Mouse (Mus musculus) intestine, embryonic 14.5 days (tissue): ENCODE data around the gene Il12a. TPM values are rescaled to one million over a fixed set of nuclear protein-coding genes. Genes with fewer than 3 reads are reported as not detected.
"Not testable (repeated sequence)": the region's sequence is repeated elsewhere in the genome, so short reads cannot be mapped to it uniquely, and the experiment has no call there.

Experiments used
- ATAC-seq: fragments of 200-750 bp; cut with Nextera tagmentation; replicated peaks from 2 replicates; pipeline ENCODE4 v1.8.0; 2017; ENCODE audit warnings: low read depth, moderate number of reproducible peaks, moderate TSS enrichment, moderate library complexity; ENCODE audit not compliant: low FRiP score, low TSS enrichment
- DNase-seq: peaks from one replicate; pipeline ENCODE4 v3.0.0-alpha.2; 2018; ENCODE audit warnings: low spot score
- H3K27ac ChIP-seq: fragments of 300-500 bp; sonication (generic); 2 replicates; pipeline ENCODE4 v1.5.1; 2014; ENCODE audit warnings: low read depth, mild to moderate bottlenecking, control low read depth
- H3K27me3 ChIP-seq: fragments of 300-500 bp; sonication (generic); replicated peaks from 2 replicates; pipeline ENCODE4 v1.6.1; 2014; ENCODE audit warnings: low read length, control low read depth; ENCODE audit not compliant: control insufficient read depth, insufficient read depth
- H3K36me3 ChIP-seq: fragments of 300-500 bp; sonication (generic); 2 replicates; pipeline ENCODE4 v1.6.1; 2014; ENCODE audit warnings: low read length, control low read depth; ENCODE audit not compliant: control insufficient read depth, insufficient read depth
- H3K4me1 ChIP-seq: fragments of 300-500 bp; sonication (generic); replicated peaks from 2 replicates; pipeline ENCODE4 v1.6.1; 2014; ENCODE audit warnings: low read length, control low read depth, mixed read lengths; ENCODE audit not compliant: control insufficient read depth, insufficient read depth
- H3K4me2 ChIP-seq: fragments of 300-500 bp; sonication (generic); 2 replicates; pipeline ENCODE4 v1.6.1; 2014; ENCODE audit warnings: low read length
- H3K4me3 ChIP-seq: fragments of 300-500 bp; sonication (generic); 2 replicates; pipeline ENCODE4 v1.5.1; 2014; ENCODE audit warnings: low read depth, low read length, control low read depth, mixed read lengths
- H3K9ac ChIP-seq: fragments of 300-500 bp; sonication (generic); 2 replicates; pipeline ENCODE4 v1.6.1; 2014; ENCODE audit warnings: mild to moderate bottlenecking, low read length
- H3K9me3 ChIP-seq: fragments of 300-500 bp; sonication (generic); 2 replicates; pipeline ENCODE4 v1.6.1; 2016; ENCODE audit warnings: low read length, control low read depth; ENCODE audit not compliant: control insufficient read depth
- WGBS: fragments of 180-500 bp; shearing (Covaris S2); extraction: QIAGEN DNeasy Blood & Tissue Kit; methylation state at CpG from one replicate; pipeline ENCODE4 v1.1.7; 2014; 5-methylcytosine and 5-hydroxymethylcytosine counted together
- polyA plus RNA-seq: library from polyadenylated mRNA; unstranded; fragments of >200 nt; fragmentation: Nextera tagmentation; extraction: Ambion mirVana; gene quantifications from 2 replicates; pipeline ENCODE4 v1.2.1, GENCODE M21; 2014

The Il12a gene
- polyA plus RNA-seq, 1 experiment from 2014 or later: not detected

GRCm38 (mm10) chr3:68709198-68709797 is 18.9 kb downstream of the Il12a start:
- 53% methylated on average over 9 of the region's 9 CpGs for WGBS
- no peaks in the 10 kb centered on the region for H3K27me3 ChIP-seq
- no peak overlapping the region for H3K27ac ChIP-seq
- H3K9me3 ChIP-seq: no peaks in the 10 kb centered on the region
- DNase-seq (peak; percentile 66), ATAC-seq (peak; percentile 66; the same call in 1 of the 2 replicates)
- H3K36me3 ChIP-seq: no peaks in the 10 kb centered on the region
- no peak overlapping the region for H3K9ac ChIP-seq
- no peak overlapping the region for H3K4me2 ChIP-seq
- H3K4me3 ChIP-seq: no peak overlapping the region
- no peaks in the 10 kb centered on the region for H3K4me1 ChIP-seq

- H3K36me3 ChIP-seq: no peaks in the 10 kb centered on the region
- no peak overlapping the region for H3K27ac ChIP-seq
- no peak for ATAC-seq
- no peaks in the 10 kb centered on the region for H3K4me1 ChIP-seq
- H3K27me3 ChIP-seq: no peaks in the 10 kb centered on the region
- no peak overlapping the region for H3K4me3 ChIP-seq
- no peak overlapping the region for H3K9ac ChIP-seq
- DNase-seq: no peak
- H3K9me3 ChIP-seq: no peaks in the 10 kb centered on the region
- WGBS: 79% methylated on average over 1 of the region's 1 CpGs
- H3K4me2 ChIP-seq: no peak overlapping the region
Observed at GRCm38 (mm10) chr3:68710436-68710835, 20.0 kb downstream of the Il12a start.

GRCm38 (mm10) chr3:68711510-68711909 is 21.1 kb downstream of the Il12a start:
- DNase-seq: no peak
- 0 out of 2 replicates have a peak, but pooled peaks cover 3% of the 10 kb centered on the region for H3K27me3 ChIP-seq
- no peak overlapping the region for H3K27ac ChIP-seq
- no peak overlapping the region for H3K4me2 ChIP-seq
- no peaks in the 10 kb centered on the region for H3K9me3 ChIP-seq
- H3K36me3 ChIP-seq: no peaks in the 10 kb centered on the region
- WGBS: 88% methylated on average over 5 of the region's 5 CpGs
- no peak overlapping the region for H3K4me3 ChIP-seq
- ATAC-seq: no peak
- H3K4me1 ChIP-seq: no peaks in the 10 kb centered on the region
- no peak overlapping the region for H3K9ac ChIP-seq

GRCm38 (mm10) chr3:68713550-68713949 is 23.1 kb downstream of the Il12a start:
- Histone ChIP-seq H3K4me2 (peak overlapping the region; percentile 25; the same call in 1 of the 2 replicates), H3K27me3 (0 out of 2 replicates have a peak, but pooled peaks cover 3% of the 10 kb centered on the region), H3K4me1 (no peaks in the 10 kb centered on the region), H3K4me3 (no peak overlapping the region), H3K9ac (no peak overlapping the region), H3K27ac (no peak overlapping the region), H3K9me3 (no peaks in the 10 kb centered on the region), H3K36me3 (no peaks in the 10 kb centered on the region)
- WGBS: 9% methylated on average over 7 of the region's 7 CpGs
- no peak for ATAC-seq
- DNase-seq: peak; percentile 79

- not testable (repeated sequence) for DNase-seq, H3K4me2 ChIP-seq, H3K27me3 ChIP-seq, H3K36me3 ChIP-seq, ATAC-seq, H3K4me3 ChIP-seq, H3K4me1 ChIP-seq, H3K9ac ChIP-seq, H3K9me3 ChIP-seq, H3K27ac ChIP-seq
- WGBS: 49% methylated on average over 5 of the region's 5 CpGs
Observed at GRCm38 (mm10) chr3:68717346-68717745, 26.9 kb downstream of the Il12a start.

- no peak overlapping the region for H3K4me3 ChIP-seq
- ATAC-seq (no peak), DNase-seq (no peak)
- no peaks in the 10 kb centered on the region for H3K36me3 ChIP-seq
- H3K4me1 ChIP-seq: no peaks in the 10 kb centered on the region
- H3K27ac ChIP-seq: no peak overlapping the region
- H3K27me3 ChIP-seq: 0 out of 2 replicates have a peak, but pooled peaks cover 3% of the 10 kb centered on the region
- no peak overlapping the region for H3K9ac ChIP-seq
- H3K4me2 ChIP-seq: no peak overlapping the region
- H3K9me3 ChIP-seq: no peaks in the 10 kb centered on the region
- 72% methylated on average over 8 of the region's 8 CpGs for WGBS
Observed at GRCm38 (mm10) chr3:68719229-68719819, 28.9 kb downstream of the Il12a start.

- H3K27me3 ChIP-seq: 0 out of 2 replicates have a peak, but pooled peaks cover 3% of the 10 kb centered on the region
- H3K9me3 ChIP-seq: no peaks in the 10 kb centered on the region
- ATAC-seq (no peak), DNase-seq (peak; percentile 67)
- H3K27ac ChIP-seq: no peak overlapping the region
- H3K4me3 ChIP-seq: no peak overlapping the region
- no peaks in the 10 kb centered on the region for H3K36me3 ChIP-seq
- H3K4me1 ChIP-seq: no peaks in the 10 kb centered on the region
- no peak overlapping the region for H3K9ac ChIP-seq
- H3K4me2 ChIP-seq: no peak overlapping the region
- WGBS: 41% methylated on average over 13 of the region's 13 CpGs
Observed at GRCm38 (mm10) chr3:68720258-68720657, 29.8 kb downstream of the Il12a start.

- Histone ChIP-seq H3K9ac (no peak overlapping the region), H3K27ac (no peak overlapping the region), H3K27me3 (no peaks in the 10 kb centered on the region), H3K9me3 (no peaks in the 10 kb centered on the region), H3K4me3 (no peak overlapping the region), H3K4me1 (no peaks in the 10 kb centered on the region), H3K4me2 (no peak overlapping the region), H3K36me3 (no peaks in the 10 kb centered on the region)
- peak; percentile 25 for DNase-seq
- WGBS: 44% methylated on average over 7 of the region's 7 CpGs
- ATAC-seq: no peak
Observed at GRCm38 (mm10) chr3:68741955-68742354, 51.5 kb downstream of the Il12a start.
